ENCODE assay signal across 21 mouse cellular contexts in the genomic region with DNA sequence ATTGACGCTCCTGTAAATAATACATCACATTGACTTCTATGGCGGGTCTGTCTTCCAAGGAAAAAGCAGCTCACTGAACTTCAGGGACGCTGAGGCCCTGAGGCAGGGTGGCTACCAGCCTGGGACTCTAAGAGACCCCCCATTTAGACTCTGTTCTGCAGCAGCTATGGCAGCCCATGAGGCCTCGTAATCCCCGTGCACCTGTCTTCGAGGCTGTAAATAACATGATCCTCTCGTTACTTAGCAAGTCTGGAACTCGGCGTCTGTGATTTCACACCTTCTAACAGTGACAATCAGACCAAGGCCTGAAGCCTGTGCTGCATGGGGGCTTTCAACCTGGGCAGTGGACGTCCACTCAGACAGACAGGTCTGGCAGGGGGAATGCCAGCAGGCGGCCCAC.
"Had no signal": no experiment of that assay in that cellular context is flagged by ENCODE, and none has a peak within 500 bp of the region (broad histone marks: within the 10 kb centered on the region; RNA-seq: fewer than 3 reads in every experiment).

No protein-coding gene starts in this region.

- H3K4me3 ChIP-seq: embryonic facial prominence, embryonic 10.5 days; embryonic facial prominence, embryonic 12.5 days; embryonic facial prominence, embryonic 13.5 days; embryonic facial prominence, embryonic 15.5 days; erythroblast, embryonic 14.5 days; forebrain, embryonic 10.5 days; forebrain, embryonic 12.5 days; forebrain, embryonic 13.5 days; forebrain, embryonic 15.5 days; heart, adult 2 months had no signal

- H3K4me2 ChIP-seq: embryonic facial prominence, embryonic 12.5 days; embryonic facial prominence, embryonic 13.5 days; embryonic facial prominence, embryonic 15.5 days; forebrain, embryonic 12.5 days; forebrain, embryonic 13.5 days; forebrain, embryonic 15.5 days had no signal

- DNase-seq: cerebellum, adult 8-10 months; cerebellum, adult 9-10 months; cerebellum, postnatal 14 days; cerebellum, postnatal 36 days; embryo, embryonic 11 days; forebrain, postnatal 0 days; gastrocnemius, postnatal 10 days; heart, adult 11 months; heart, adult 18-20 months; heart, adult 2 months had no signal

- H3K27ac ChIP-seq: embryonic facial prominence, embryonic 10.5 days; embryonic facial prominence, embryonic 12.5 days; embryonic facial prominence, embryonic 13.5 days; embryonic facial prominence, embryonic 15.5 days; forebrain, embryonic 10.5 days; forebrain, embryonic 12.5 days; forebrain, embryonic 13.5 days; forebrain, embryonic 15.5 days; heart, adult 2 months had no signal

- H3K27me3 ChIP-seq: embryonic facial prominence, embryonic 12.5 days; embryonic facial prominence, embryonic 13.5 days; embryonic facial prominence, embryonic 15.5 days; forebrain, embryonic 12.5 days; forebrain, embryonic 13.5 days; forebrain, embryonic 15.5 days had no signal

- H3K36me3 ChIP-seq: forebrain, embryonic 15.5 days had no signal

- H3K4me1 ChIP-seq: embryonic facial prominence, embryonic 15.5 days; forebrain, embryonic 15.5 days had no signal

- H3K9ac ChIP-seq: embryonic facial prominence, embryonic 12.5 days; embryonic facial prominence, embryonic 13.5 days; embryonic facial prominence, embryonic 15.5 days; forebrain, embryonic 12.5 days; forebrain, embryonic 13.5 days; forebrain, embryonic 15.5 days; forebrain, postnatal 0 days had no signal

- ATAC-seq: forebrain, embryonic 13.5 days; forebrain, embryonic 14.5 days; forebrain, embryonic 15.5 days; forebrain, embryonic 16.5 days; forebrain, postnatal 0 days had no signal

- H3K9me3 ChIP-seq: embryonic facial prominence, embryonic 10.5 days; embryonic facial prominence, embryonic 12.5 days; embryonic facial prominence, embryonic 13.5 days; embryonic facial prominence, embryonic 15.5 days; forebrain, embryonic 10.5 days; forebrain, embryonic 12.5 days; forebrain, embryonic 13.5 days; forebrain, embryonic 15.5 days had no signal
